Mouse (Mus musculus): ENCODE measurements around the gene Scarf1. TPM values are rescaled to one million over a fixed set of nuclear protein-coding genes. Genes with fewer than 3 reads are reported as not detected.

The Scarf1 gene
- 6.0 TPM for polyA plus RNA-seq (2014; fragmentation: Illumina TruSeq; extraction: RNeasy Lipid Tissue Mini Kit (QIAGEN cat#74804); ENCODE audit: low read depth, low replicate concordance)

GRCm38 (mm10) chr11:75513336-75513735 is at the start of gene Scarf1:
Gene Scarf1 (plus strand): TSS chr11:75513540.

GRCm38 (mm10) chr11:75486601-75487285 is 26.6 kb upstream of the Scarf1 start, which contains the start of gene Prpf8:
Gene Prpf8 (plus strand): TSS chr11:75486816.

DNA sequence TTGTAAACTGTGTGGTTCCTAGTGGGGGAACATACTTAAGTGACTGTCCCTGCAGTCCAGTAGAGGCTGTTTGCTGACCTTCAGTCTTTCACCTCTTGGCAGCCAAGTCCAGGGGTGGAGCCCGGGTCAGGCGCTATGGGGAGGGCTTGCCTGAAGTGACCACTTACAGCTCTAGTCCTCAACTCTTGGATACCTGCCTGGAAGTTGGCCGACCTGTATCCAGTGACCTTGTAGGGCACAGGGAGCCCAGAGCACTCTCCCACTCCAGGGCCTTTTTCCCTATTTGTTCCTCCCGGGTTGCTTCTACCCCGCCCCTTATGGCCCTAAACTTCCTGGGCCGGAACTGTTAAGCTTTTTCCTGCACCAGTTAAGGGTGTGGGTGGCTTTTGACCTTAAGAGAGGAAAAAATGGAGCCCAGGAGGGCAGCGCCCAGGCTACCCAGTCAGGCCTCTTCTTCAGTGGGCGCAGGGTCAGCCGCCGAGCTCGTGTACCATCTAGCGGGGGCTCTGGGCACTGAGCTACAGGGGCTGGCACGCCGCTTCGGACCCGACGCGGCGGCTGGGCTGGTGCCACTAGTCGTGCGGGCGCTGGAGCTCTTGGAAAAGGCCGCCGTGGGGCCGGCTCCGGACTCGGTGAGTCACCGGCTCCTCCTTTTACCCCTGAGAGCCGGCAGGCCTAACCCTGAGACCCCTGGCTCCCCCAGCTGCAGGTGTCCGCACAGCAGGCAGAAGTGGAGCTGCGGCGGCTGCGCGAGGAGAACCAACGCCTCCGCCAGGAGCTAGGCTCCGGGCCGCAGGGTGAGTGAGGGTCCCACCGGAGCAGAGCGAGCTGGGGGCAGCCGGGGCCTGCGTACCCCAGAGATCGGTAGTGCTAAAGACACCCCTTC is 3.4 kb upstream of the Scarf1 start, which contains the start of gene Rilp:
Gene Rilp, plus strand, starts transcription at position 354 of the 886 bp plus-strand sequence.

DNA sequence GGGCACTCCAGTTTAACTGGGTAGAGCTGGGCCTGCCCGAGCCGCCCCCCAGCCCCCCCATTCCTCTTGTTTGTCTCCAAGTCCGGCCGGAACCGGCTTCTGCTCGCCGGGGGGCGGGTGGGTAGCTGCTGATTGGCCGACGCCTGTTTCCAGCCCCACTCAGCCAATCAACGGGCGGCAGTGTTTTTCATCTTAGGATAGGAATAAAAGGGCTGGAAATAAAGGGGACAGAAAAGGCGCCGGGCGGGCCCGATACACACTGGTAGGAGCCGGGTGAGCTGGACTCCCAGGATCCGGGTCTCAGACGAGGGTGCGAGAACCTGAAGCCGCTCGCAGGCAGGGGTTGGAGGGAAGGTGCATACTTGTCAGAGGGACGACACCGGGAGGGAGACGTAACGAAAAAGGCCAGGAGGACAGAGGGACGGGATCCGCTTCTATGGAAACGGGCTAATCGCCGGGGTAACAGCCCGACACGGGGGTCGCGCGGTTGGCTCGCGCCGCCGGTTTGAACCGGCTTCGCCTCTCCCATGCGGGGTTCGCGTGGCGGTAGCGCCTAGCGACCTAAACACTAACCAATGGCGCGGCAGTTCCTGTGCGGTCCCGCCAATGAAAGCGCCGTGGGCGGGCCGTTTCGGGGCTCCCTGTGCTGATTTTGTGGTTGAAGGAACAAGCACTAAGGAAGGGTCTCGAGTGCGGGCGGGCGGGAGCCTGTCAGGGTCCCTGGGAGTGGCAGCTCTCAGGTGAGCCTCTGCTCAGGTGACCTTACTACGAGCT is 18.3 kb downstream of the Scarf1 start, which contains the start of gene Slc43a2:
Gene Slc43a2, plus strand, starts transcription at position 226 of the 774 bp plus-strand sequence.

Other genes with a start within 250 kb of the Scarf1 start
- 36.4 TPM for gene Rpa1, start 165.2 kb upstream of the Scarf1 start, polyA plus RNA-seq (2014; fragmentation: Illumina TruSeq; extraction: RNeasy Lipid Tissue Mini Kit (QIAGEN cat#74804); ENCODE audit: low read depth, low replicate concordance)
- 4.8 TPM for gene Smyd4, start 165.1 kb upstream of the Scarf1 start, polyA plus RNA-seq (2014; fragmentation: Illumina TruSeq; extraction: RNeasy Lipid Tissue Mini Kit (QIAGEN cat#74804); ENCODE audit: low read depth, low replicate concordance)
- gene Serpinf1, start 90.8 kb upstream of the Scarf1 start, polyA plus RNA-seq (2014; fragmentation: Illumina TruSeq; extraction: RNeasy Lipid Tissue Mini Kit (QIAGEN cat#74804); ENCODE audit: low read depth, low replicate concordance) = 171 TPM
- gene Serpinf2, start 73.9 kb upstream of the Scarf1 start, polyA plus RNA-seq (2014; fragmentation: Illumina TruSeq; extraction: RNeasy Lipid Tissue Mini Kit (QIAGEN cat#74804); ENCODE audit: low read depth, low replicate concordance) = 74.4 TPM
- gene Wdr81, start 58.8 kb upstream of the Scarf1 start, polyA plus RNA-seq (2014; fragmentation: Illumina TruSeq; extraction: RNeasy Lipid Tissue Mini Kit (QIAGEN cat#74804); ENCODE audit: low read depth, low replicate concordance) = 17.3 TPM
- 12.7 TPM for gene Tlcd2, start 51.8 kb upstream of the Scarf1 start, polyA plus RNA-seq (2014; fragmentation: Illumina TruSeq; extraction: RNeasy Lipid Tissue Mini Kit (QIAGEN cat#74804); ENCODE audit: low read depth, low replicate concordance)
- 65.6 TPM for gene Prpf8, start 26.7 kb upstream of the Scarf1 start, polyA plus RNA-seq (2014; fragmentation: Illumina TruSeq; extraction: RNeasy Lipid Tissue Mini Kit (QIAGEN cat#74804); ENCODE audit: low read depth, low replicate concordance)
- 5.7 TPM for gene Rilp, start 3.4 kb upstream of the Scarf1 start, polyA plus RNA-seq (2014; fragmentation: Illumina TruSeq; extraction: RNeasy Lipid Tissue Mini Kit (QIAGEN cat#74804); ENCODE audit: low read depth, low replicate concordance)
- 12.4 TPM for gene Slc43a2, start 18.2 kb downstream of the Scarf1 start, polyA plus RNA-seq (2014; fragmentation: Illumina TruSeq; extraction: RNeasy Lipid Tissue Mini Kit (QIAGEN cat#74804); ENCODE audit: low read depth, low replicate concordance)
- 68.8 TPM for gene Pitpna, start 74.6 kb downstream of the Scarf1 start, polyA plus RNA-seq (2014; fragmentation: Illumina TruSeq; extraction: RNeasy Lipid Tissue Mini Kit (QIAGEN cat#74804); ENCODE audit: low read depth, low replicate concordance)
- gene Inpp5k, start 117.4 kb downstream of the Scarf1 start, polyA plus RNA-seq (2014; fragmentation: Illumina TruSeq; extraction: RNeasy Lipid Tissue Mini Kit (QIAGEN cat#74804); ENCODE audit: low read depth, low replicate concordance) = 46.0 TPM
- 88.9 TPM for gene Myo1c, start 137.0 kb downstream of the Scarf1 start, polyA plus RNA-seq (2014; fragmentation: Illumina TruSeq; extraction: RNeasy Lipid Tissue Mini Kit (QIAGEN cat#74804); ENCODE audit: low read depth, low replicate concordance)
- 59.6 TPM for gene Crk, start 165.7 kb downstream of the Scarf1 start, polyA plus RNA-seq (2014; fragmentation: Illumina TruSeq; extraction: RNeasy Lipid Tissue Mini Kit (QIAGEN cat#74804); ENCODE audit: low read depth, low replicate concordance)
- gene Ywhae, start 219.3 kb downstream of the Scarf1 start, polyA plus RNA-seq (2014; fragmentation: Illumina TruSeq; extraction: RNeasy Lipid Tissue Mini Kit (QIAGEN cat#74804); ENCODE audit: low read depth, low replicate concordance) = 323 TPM

All from adipose tissue, adult 10 weeks (tissue).